35 mouse cellular contexts compared by ENCODE assay signal in genomic region chr11:91593088-91593487, GRCm38 (mm10). TPM values are rescaled to one million over a fixed set of nuclear protein-coding genes. Genes with fewer than 3 reads are reported as not detected.
DNase-seq lines count a peak whose midpoint lies in the region; ATAC-seq and TF ChIP-seq lines count a peak whose summit lies in the region.
"Had no signal": no experiment of that assay in that cellular context is flagged by ENCODE, and none has a peak within 500 bp of the region (broad histone marks: within the 10 kb centered on the region; RNA-seq: fewer than 3 reads in every experiment).

No protein-coding gene starts in this region.

- WGBS in forebrain, embryonic 14.5 days: 64% methylated on average over 3 of the region's 3 CpGs
- WGBS in forebrain, embryonic 10.5 days: 88% methylated on average over 3 of the region's 3 CpGs
- 55% methylated on average over 3 of the region's 3 CpGs for WGBS in hindbrain, postnatal 0 days
- WGBS in hindbrain, embryonic 12.5 days: 75% methylated on average over 3 of the region's 3 CpGs
- 71% methylated on average over 3 of the region's 3 CpGs for WGBS in midbrain, postnatal 0 days
- WGBS in midbrain, embryonic 15.5 days: 66% methylated on average over 3 of the region's 3 CpGs

- H3K4me2 ChIP-seq in forebrain, embryonic 14.5 days (ENCODE audit: low read length): no peak overlapping the region
- H3K4me2 ChIP-seq in hindbrain, postnatal 0 days (ENCODE audit: low read depth, low read length): no peak overlapping the region
- H3K4me2 ChIP-seq in hindbrain, embryonic 12.5 days (replicated peaks): no peak overlapping the region
- no peak overlapping the region for H3K4me2 ChIP-seq in midbrain, postnatal 0 days (ENCODE audit: low read depth, low read length, poor library complexity, severe bottlenecking)
- no peak overlapping the region for H3K4me2 ChIP-seq in midbrain, embryonic 15.5 days
- H3K4me2 ChIP-seq: heart, embryonic 12.5 days; limb, embryonic 15.5 days; neural tube, embryonic 13.5 days had no signal

- H3K9me3 ChIP-seq in forebrain, embryonic 14.5 days (replicated peaks; ENCODE audit: control insufficient read depth, low read length): no peaks in the 10 kb centered on the region
- no peaks in the 10 kb centered on the region for H3K9me3 ChIP-seq in forebrain, embryonic 10.5 days
- no peaks in the 10 kb centered on the region for H3K9me3 ChIP-seq in hindbrain, postnatal 0 days (ENCODE audit: low read length)
- no peaks in the 10 kb centered on the region for H3K9me3 ChIP-seq in hindbrain, embryonic 12.5 days (replicated peaks)
- H3K9me3 ChIP-seq in midbrain, postnatal 0 days (ENCODE audit: low read length): no peaks in the 10 kb centered on the region
- no peaks in the 10 kb centered on the region for H3K9me3 ChIP-seq in midbrain, embryonic 15.5 days
- H3K9me3 ChIP-seq: heart, embryonic 12.5 days; limb, embryonic 15.5 days; neural tube, embryonic 13.5 days had no signal

- no peak overlapping the region for H3K4me3 ChIP-seq in forebrain, embryonic 14.5 days (ENCODE audit: low read depth, low read length)
- H3K4me3 ChIP-seq in forebrain, embryonic 10.5 days: no peak overlapping the region
- no peak overlapping the region for H3K4me3 ChIP-seq in hindbrain, postnatal 0 days (ENCODE audit: low read length)
- H3K4me3 ChIP-seq in hindbrain, embryonic 12.5 days: no peak overlapping the region
- no peak overlapping the region for H3K4me3 ChIP-seq in midbrain, postnatal 0 days (ENCODE audit: low read depth, low read length)
- no peak overlapping the region for H3K4me3 ChIP-seq in midbrain, embryonic 15.5 days
- H3K4me3 ChIP-seq: heart, embryonic 12.5 days; limb, embryonic 15.5 days; myocyte; neural tube, embryonic 13.5 days had no signal

- peak; percentile 68 for DNase-seq in forebrain, embryonic 14.5 days (ENCODE audit: low spot score)
- DNase-seq in forebrain, embryonic 10.5 days (ENCODE audit: extremely low spot score, low spot score): no peak
- peak; percentile 36 for DNase-seq in hindbrain, postnatal 0 days (ENCODE audit: low spot score)
- peak; percentile 21 for DNase-seq in midbrain, postnatal 0 days (ENCODE audit: low spot score)
- DNase-seq in brain, embryonic 18.5 days (ENCODE audit: low read depth, low spot score): peak; percentile 69
- DNase-seq in ovary, postnatal 14 days (ENCODE audit: low spot score): no peak
- DNase-seq: adrenal gland, adult 2 months; gastrocnemius, postnatal 14 days; heart, adult 18-20 months; heart, postnatal 10 days; kidney, adult 2 months; lung, postnatal 4 days; midbrain, embryonic 14.5 days; thymus, postnatal 25 days had no signal

- H3K27ac ChIP-seq in forebrain, embryonic 14.5 days (ENCODE audit: low read depth, low read length): no peak overlapping the region
- H3K27ac ChIP-seq in forebrain, embryonic 10.5 days: no peak overlapping the region
- H3K27ac ChIP-seq in hindbrain, postnatal 0 days: no peak overlapping the region
- no peak overlapping the region for H3K27ac ChIP-seq in hindbrain, embryonic 12.5 days
- no peak overlapping the region for H3K27ac ChIP-seq in midbrain, postnatal 0 days (ENCODE audit: low read depth, low read length)
- no peak overlapping the region for H3K27ac ChIP-seq in midbrain, embryonic 15.5 days
- H3K27ac ChIP-seq: kidney, postnatal 0 days; limb, embryonic 15.5 days; liver, embryonic 14.5 days; neural tube, embryonic 13.5 days had no signal

- no peaks in the 10 kb centered on the region for H3K36me3 ChIP-seq in forebrain, embryonic 14.5 days (ENCODE audit: control insufficient read depth, insufficient read depth, low read length)
- no peaks in the 10 kb centered on the region for H3K36me3 ChIP-seq in forebrain, embryonic 10.5 days (replicated peaks)
- no peaks in the 10 kb centered on the region for H3K36me3 ChIP-seq in hindbrain, postnatal 0 days (ENCODE audit: insufficient read depth, low read length)
- H3K36me3 ChIP-seq in hindbrain, embryonic 12.5 days: no peaks in the 10 kb centered on the region
- no peaks in the 10 kb centered on the region for H3K36me3 ChIP-seq in midbrain, postnatal 0 days (ENCODE audit: insufficient read depth, low read length)
- H3K36me3 ChIP-seq in midbrain, embryonic 15.5 days (replicated peaks): no peaks in the 10 kb centered on the region
- H3K36me3 ChIP-seq: heart, embryonic 12.5 days; limb, embryonic 15.5 days; neural tube, embryonic 13.5 days had no signal

- H3K27me3 ChIP-seq in forebrain, embryonic 14.5 days (replicated peaks; ENCODE audit: control insufficient read depth, insufficient read depth, low read length): no peaks in the 10 kb centered on the region
- H3K27me3 ChIP-seq in forebrain, embryonic 10.5 days (ENCODE audit: poor library complexity, severe bottlenecking): no peaks in the 10 kb centered on the region
- no peaks in the 10 kb centered on the region for H3K27me3 ChIP-seq in hindbrain, postnatal 0 days (ENCODE audit: insufficient read depth, low read length)
- H3K27me3 ChIP-seq in hindbrain, embryonic 12.5 days: no peaks in the 10 kb centered on the region
- no peaks in the 10 kb centered on the region for H3K27me3 ChIP-seq in midbrain, postnatal 0 days (ENCODE audit: insufficient read depth, low read length)
- no peaks in the 10 kb centered on the region for H3K27me3 ChIP-seq in midbrain, embryonic 15.5 days (replicated peaks)
- H3K27me3 ChIP-seq: heart, embryonic 12.5 days; limb, embryonic 15.5 days; neural tube, embryonic 13.5 days had no signal

- H3K9ac ChIP-seq in forebrain, embryonic 14.5 days (ENCODE audit: low read length): no peak overlapping the region
- H3K9ac ChIP-seq in hindbrain, postnatal 0 days (replicated peaks; ENCODE audit: low read length): no peak overlapping the region
- no peak overlapping the region for H3K9ac ChIP-seq in hindbrain, embryonic 12.5 days
- H3K9ac ChIP-seq in midbrain, postnatal 0 days (replicated peaks; ENCODE audit: low read length, poor library complexity, severe bottlenecking): no peak overlapping the region
- H3K9ac ChIP-seq in midbrain, embryonic 15.5 days: no peak overlapping the region
- H3K9ac ChIP-seq: heart, embryonic 12.5 days; limb, embryonic 15.5 days; liver, embryonic 14.5 days; neural tube, embryonic 13.5 days had no signal

- no peak for TF ChIP-seq CTCF in hindbrain, postnatal 0 days (IDR thresholded peaks at IDR 0.05; ENCODE audit: low read depth)
- TF ChIP-seq CTCF in midbrain, postnatal 0 days (IDR thresholded peaks at IDR 0.05): no peak

- no peak for ATAC-seq in forebrain, embryonic 14.5 days
- no peak for ATAC-seq in hindbrain, postnatal 0 days
- no peak for ATAC-seq in hindbrain, embryonic 12.5 days (ENCODE audit: low FRiP score)
- no peak for ATAC-seq in midbrain, postnatal 0 days (ENCODE audit: low FRiP score)
- no peak for ATAC-seq in midbrain, embryonic 15.5 days (replicated peaks)

- no peaks in the 10 kb centered on the region for H3K4me1 ChIP-seq in forebrain, embryonic 14.5 days (ENCODE audit: control insufficient read depth, insufficient read depth, low read length)
- H3K4me1 ChIP-seq in forebrain, embryonic 10.5 days: no peaks in the 10 kb centered on the region
- no peaks in the 10 kb centered on the region for H3K4me1 ChIP-seq in hindbrain, postnatal 0 days (ENCODE audit: insufficient read depth, low read length)
- no peaks in the 10 kb centered on the region for H3K4me1 ChIP-seq in hindbrain, embryonic 12.5 days
- no peaks in the 10 kb centered on the region for H3K4me1 ChIP-seq in midbrain, postnatal 0 days (ENCODE audit: insufficient read depth, low read length)
- H3K4me1 ChIP-seq in midbrain, embryonic 15.5 days: no peaks in the 10 kb centered on the region
- H3K4me1 ChIP-seq: heart, embryonic 12.5 days; limb, embryonic 15.5 days; neural tube, embryonic 13.5 days had no signal

RNA-seq across cellular contexts. Expression of gene Kif2b, which starts 15.7 kb away (rescaled TPM):
- not detected in 2 replicates for polyA plus RNA-seq in forebrain, embryonic 14.5 days (2014; fragmentation: Nextera tagmentation; extraction: Ambion mirVana)
- polyA plus RNA-seq in forebrain, embryonic 10.5 days (2016; fragmentation: Nextera tagmentation; extraction: Ambion mirVana): not detected in 2 replicates
- total RNA-seq in hindbrain, postnatal 0 days (2014; rRNA removed): not detected in 2 replicates
- not detected in 2 replicates for polyA plus RNA-seq in hindbrain, postnatal 0 days (2015; fragmentation: Nextera tagmentation; extraction: Ambion mirVana)
- polyA plus RNA-seq in hindbrain, embryonic 12.5 days (2016; fragmentation: Nextera tagmentation; extraction: Ambion mirVana): not detected in 2 replicates
- not detected in 2 replicates for total RNA-seq in midbrain, postnatal 0 days (2014; rRNA removed)
- not detected in 2 replicates for polyA plus RNA-seq in midbrain, postnatal 0 days (2015; fragmentation: Nextera tagmentation; extraction: Ambion mirVana)
- not detected in 2 replicates for polyA plus RNA-seq in midbrain, embryonic 15.5 days (2015; fragmentation: Nextera tagmentation; extraction: Ambion mirVana)
- total RNA-seq: adrenal gland, adult 2 months; adrenal gland, postnatal 4 days; gastrocnemius, postnatal 14 days; heart, adult 18-20 months; heart, postnatal 10 days; layer of hippocampus, postnatal 10 days; left cerebral cortex, postnatal 36 days; megakaryocyte-erythroid progenitor cell, adult 5-6 weeks had no signal
- polyA plus RNA-seq: adrenal gland, adult 2 months; cerebellum, adult 2 months; embryonic facial prominence, embryonic 14.5 days; frontal cortex, adult 2 months; heart, embryonic 12.5 days; hindbrain, embryonic 11.5 days; intestine, embryonic 14.5 days; kidney, postnatal 0 days; large intestine, adult 2 months; limb, embryonic 15.5 days; liver, embryonic 14.5 days; lung, embryonic 16.5 days; midbrain, embryonic 14.5 days; myocyte; neural tube, embryonic 13.5 days; spleen, adult 2 months; stomach, embryonic 14.5 days had no signal

Comparison
In these comparisons a context has a peak if more than half of its experiments do, and no peak if none do; other contexts are left out.
1. DNase-seq: peak in forebrain, embryonic 14.5 days (single experiment), hindbrain, postnatal 0 days (single experiment), midbrain, postnatal 0 days (single experiment) and brain, embryonic 18.5 days (single experiment); none in forebrain, embryonic 10.5 days (single experiment) and ovary, postnatal 14 days (single experiment).